Comparison of ENCODE assay signal across 10 mouse cellular contexts in genomic region chr8:124014751-124015150, GRCm38 (mm10).
"Had no signal": no experiment of that assay in that cellular context is flagged by ENCODE, and none has a peak within 500 bp of the region (broad histone marks: within the 10 kb centered on the region; RNA-seq: fewer than 3 reads in every experiment).

No protein-coding gene starts in this region.

- H3K9me3 ChIP-seq: limb, embryonic 13.5 days; liver, embryonic 13.5 days; midbrain, embryonic 13.5 days; neural tube, embryonic 15.5 days; stomach, embryonic 15.5 days had no signal

- ATAC-seq: midbrain, embryonic 13.5 days had no signal

- DNase-seq: kidney, adult 8-10 months; left cerebral cortex, postnatal 4 days; liver, embryonic 13.5 days; lung, adult 18-20 months; right cerebral cortex, postnatal 4 days had no signal

- H3K36me3 ChIP-seq: neural tube, embryonic 15.5 days had no signal

- H3K9ac ChIP-seq: limb, embryonic 13.5 days; midbrain, embryonic 13.5 days; neural tube, embryonic 15.5 days; stomach, embryonic 15.5 days had no signal

- H3K27me3 ChIP-seq: limb, embryonic 13.5 days; liver, embryonic 13.5 days; midbrain, embryonic 13.5 days; neural tube, embryonic 15.5 days; stomach, embryonic 15.5 days had no signal

- H3K4me3 ChIP-seq: layer of hippocampus, adult 2 months; limb, embryonic 13.5 days; liver, embryonic 13.5 days; midbrain, embryonic 13.5 days; neural tube, embryonic 15.5 days; stomach, embryonic 15.5 days had no signal

- H3K4me2 ChIP-seq: limb, embryonic 13.5 days; liver, embryonic 13.5 days; midbrain, embryonic 13.5 days; neural tube, embryonic 15.5 days; stomach, embryonic 15.5 days had no signal

- H3K27ac ChIP-seq: layer of hippocampus, adult 2 months; limb, embryonic 13.5 days; midbrain, embryonic 13.5 days; neural tube, embryonic 15.5 days; stomach, embryonic 15.5 days had no signal
